Mouse (Mus musculus) forebrain, embryonic 16.5 days (tissue): ENCODE results near the gene Grm8. TPM values are rescaled to one million over a fixed set of nuclear protein-coding genes. Genes with fewer than 3 reads are reported as not detected.

Source experiments
- ATAC-seq: fragments of 200-750 bp; cut with Nextera tagmentation; 2 replicates; pipeline ENCODE4 v1.8.0; 2017; ENCODE audit warnings: mild to moderate bottlenecking, moderate library complexity
- H3K27ac ChIP-seq: fragments of 300-500 bp; sonication (generic); 2 replicates; pipeline ENCODE4 v1.5.1; 2014; ENCODE audit warnings: low read length, control low read depth
- H3K27me3 ChIP-seq: fragments of 300-500 bp; sonication (generic); replicated peaks from 2 replicates; pipeline ENCODE4 v1.6.1; 2014; ENCODE audit warnings: low read length; ENCODE audit not compliant: control insufficient read depth, insufficient read depth
- H3K36me3 ChIP-seq: fragments of 300-500 bp; sonication (generic); 2 replicates; pipeline ENCODE4 v1.6.1; 2014; ENCODE audit not compliant: control insufficient read depth, insufficient read depth
- H3K4me1 ChIP-seq: fragments of 300-500 bp; sonication (generic); replicated peaks from 2 replicates; pipeline ENCODE4 v1.6.1; 2014; ENCODE audit warnings: low read length; ENCODE audit not compliant: control insufficient read depth, insufficient read depth
- H3K4me2 ChIP-seq: fragments of 300-500 bp; sonication (generic); 2 replicates; pipeline ENCODE4 v1.6.1; 2014; ENCODE audit warnings: mild to moderate bottlenecking, low read length, control low read depth
- H3K4me3 ChIP-seq: fragments of 300-500 bp; sonication (generic); replicated peaks from 2 replicates; pipeline ENCODE4 v1.5.1; 2014; ENCODE audit warnings: mild to moderate bottlenecking, low read length, control low read depth
- H3K9ac ChIP-seq: fragments of 300-500 bp; sonication (generic); replicated peaks from 2 replicates; pipeline ENCODE4 v1.6.1; 2014; ENCODE audit warnings: low read depth, low read length, control low read depth
- H3K9me3 ChIP-seq: fragments of 300-500 bp; sonication (generic); 2 replicates; pipeline ENCODE4 v1.6.1; 2016; ENCODE audit warnings: low read length; ENCODE audit not compliant: control insufficient read depth
- WGBS: fragments of 180-500 bp; shearing (Covaris S2); extraction: QIAGEN DNeasy Blood & Tissue Kit; methylation state at CpG from one replicate; pipeline ENCODE4 v1.1.7; 2014; 5-methylcytosine and 5-hydroxymethylcytosine counted together
- microRNA counts: library from miRNA; unstranded; fragments of <30 nt; microRNA quantifications from one replicate; lab custom pipeline; 2016
- microRNA-seq: library from miRNA; unstranded; fragments of <30 nt; microRNA quantifications from one replicate; pipeline ENCODE4, GENCODE M21; 2017
- polyA plus RNA-seq: library from polyadenylated mRNA; unstranded; fragments of >200 nt; fragmentation: Nextera tagmentation; extraction: Ambion mirVana; gene quantifications from 2 replicates; pipeline ENCODE4 v1.2.1, GENCODE M21; 2015

Grm8 gene
- polyA plus RNA-seq, 1 experiment from 2014 or later, result 7.1 TPM

GRCm38 (mm10) chr6:27314273-27315009 lies 820.5 kb downstream of the Grm8 start:
- Histone ChIP-seq H3K4me1 (no peaks in the 10 kb centered on the region), H3K4me2 (no peak overlapping the region), H3K27ac (no peak overlapping the region), H3K9me3 (no peaks in the 10 kb centered on the region), H3K27me3 (no peaks in the 10 kb centered on the region), H3K4me3 (no peak overlapping the region), H3K36me3 (no peaks in the 10 kb centered on the region), H3K9ac (no peak overlapping the region)
- WGBS, result 84% methylated on average over 5 of the region's 5 CpGs
- no peak for ATAC-seq

DNA sequence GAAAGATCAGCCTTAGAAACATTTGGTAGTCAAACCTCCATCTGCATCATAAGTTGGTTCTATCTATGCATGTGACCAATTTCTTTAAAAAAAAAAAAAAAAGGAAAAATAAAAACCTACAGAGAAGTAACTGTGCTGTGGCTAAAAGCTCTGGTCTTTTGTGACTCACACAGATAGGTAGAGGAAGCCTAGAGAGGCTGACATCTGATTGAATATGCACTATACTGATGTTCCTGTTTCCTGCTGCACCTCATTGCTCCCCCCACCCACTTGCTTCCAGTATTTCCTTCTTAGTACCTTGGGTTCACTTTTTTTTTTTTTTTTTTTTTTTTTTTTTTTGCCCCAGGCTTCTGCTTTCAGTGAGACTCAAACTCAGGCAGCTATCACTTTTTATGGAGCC lies 824.6 kb downstream of the Grm8 start:
- ATAC-seq, result no peak
- Histone ChIP-seq H3K4me3 (no peak overlapping the region), H3K9ac (no peak overlapping the region), H3K36me3 (no peaks in the 10 kb centered on the region), H3K4me2 (no peak overlapping the region), H3K4me1 (no peaks in the 10 kb centered on the region), H3K27ac (no peak overlapping the region), H3K9me3 (no peaks in the 10 kb centered on the region), H3K27me3 (no peaks in the 10 kb centered on the region)

GRCm38 (mm10) chr6:27305351-27305750 lies 829.6 kb downstream of the Grm8 start:
- no peak for ATAC-seq
- H3K27me3 ChIP-seq, result no peaks in the 10 kb centered on the region
- H3K4me1 ChIP-seq, result no peaks in the 10 kb centered on the region
- no peaks in the 10 kb centered on the region for H3K9me3 ChIP-seq
- no peak overlapping the region for H3K4me2 ChIP-seq
- no peaks in the 10 kb centered on the region for H3K36me3 ChIP-seq
- no peak overlapping the region for H3K4me3 ChIP-seq
- H3K27ac ChIP-seq, result no peak overlapping the region
- 60% methylated on average over 2 of the region's 2 CpGs for WGBS
- no peak overlapping the region for H3K9ac ChIP-seq

- no peaks in the 10 kb centered on the region for H3K27me3 ChIP-seq
- H3K4me1 ChIP-seq, result no peaks in the 10 kb centered on the region
- H3K4me3 ChIP-seq, result no peak overlapping the region
- no peaks in the 10 kb centered on the region for H3K36me3 ChIP-seq
- ATAC-seq, result no peak
- no peak overlapping the region for H3K4me2 ChIP-seq
- no peak overlapping the region for H3K9ac ChIP-seq
- H3K27ac ChIP-seq, result no peak overlapping the region
- H3K9me3 ChIP-seq, result no peaks in the 10 kb centered on the region
These were observed 870.0 kb downstream of the Grm8 start for GRCm38 (mm10) chr6:27264972-27265371.

DNA sequence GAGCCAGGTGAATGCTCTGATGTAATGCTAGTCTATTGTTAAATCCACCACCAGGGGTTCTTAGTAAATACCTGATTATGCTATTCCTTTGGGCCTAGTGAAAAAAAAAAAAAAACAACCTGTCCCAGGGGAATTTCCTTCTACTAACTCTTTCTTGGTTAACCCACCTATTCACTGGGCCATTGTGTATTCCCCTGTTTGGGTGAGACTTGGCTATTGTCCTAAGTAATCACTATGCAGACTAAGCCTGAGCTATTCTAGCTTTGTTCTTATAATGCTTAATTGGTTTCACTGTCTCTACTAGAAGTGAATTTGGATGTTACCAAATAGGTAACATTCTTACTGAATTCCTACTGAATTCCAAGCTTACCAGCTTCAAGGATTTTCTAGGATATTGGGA lies 872.4 kb downstream of the Grm8 start:
- Histone ChIP-seq H3K9ac (no peak overlapping the region), H3K27me3 (no peaks in the 10 kb centered on the region), H3K4me2 (no peak overlapping the region), H3K4me1 (no peaks in the 10 kb centered on the region), H3K36me3 (no peaks in the 10 kb centered on the region), H3K27ac (no peak overlapping the region), H3K4me3 (no peak overlapping the region), H3K9me3 (no peaks in the 10 kb centered on the region)
- no peak for ATAC-seq

DNA sequence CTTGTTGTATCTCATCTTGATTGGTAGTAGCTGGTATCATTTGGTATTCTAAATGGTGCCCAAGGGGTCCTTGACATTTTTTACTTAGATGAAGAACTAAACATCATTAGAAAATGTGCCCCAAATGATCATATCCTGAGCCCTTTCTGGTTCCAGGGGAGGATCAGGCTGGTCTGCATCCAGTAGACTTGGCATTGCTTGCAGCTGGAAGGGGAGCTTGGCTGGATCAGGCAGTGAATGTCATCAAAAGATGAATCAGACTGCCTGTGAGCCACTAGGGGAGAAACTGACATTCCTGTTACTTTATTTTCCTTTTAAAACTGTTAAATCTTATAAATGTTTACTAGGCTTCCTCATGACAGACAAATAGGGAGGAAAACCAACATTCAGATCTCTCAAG lies 894.6 kb downstream of the Grm8 start:
- no peak overlapping the region for H3K9ac ChIP-seq
- no peak overlapping the region for H3K27ac ChIP-seq
- H3K27me3 ChIP-seq, result no peaks in the 10 kb centered on the region
- H3K9me3 ChIP-seq, result no peaks in the 10 kb centered on the region
- no peaks in the 10 kb centered on the region for H3K4me1 ChIP-seq
- H3K4me2 ChIP-seq, result no peak overlapping the region
- no peak overlapping the region for H3K4me3 ChIP-seq
- H3K36me3 ChIP-seq, result no peaks in the 10 kb centered on the region
- ATAC-seq, result no peak

- no peaks in the 10 kb centered on the region for H3K27me3 ChIP-seq
- H3K4me1 ChIP-seq, result no peaks in the 10 kb centered on the region
- H3K27ac ChIP-seq, result no peak overlapping the region
- H3K9me3 ChIP-seq, result no peaks in the 10 kb centered on the region
- H3K9ac ChIP-seq, result no peak overlapping the region
- no peak for ATAC-seq
- WGBS, result 65% methylated on average over 2 of the region's 2 CpGs
- H3K4me3 ChIP-seq, result no peak overlapping the region
- H3K36me3 ChIP-seq, result no peaks in the 10 kb centered on the region
- no peak overlapping the region for H3K4me2 ChIP-seq
These were observed 895.0 kb downstream of the Grm8 start for GRCm38 (mm10) chr6:27239968-27240367.

MicroRNAs encoded within 50 kb of the gene (microRNA counts, 519-probe panel; counts per million panel counts)
- 2,454 counts per million, percentile 59 among the panel's probes with 10 or more counts for microRNA mmu-miR-592 (lab: Ali Mortazavi, UCI)

Small RNAs within 50 kb of the gene (microRNA-seq; reads per million reads assigned to microRNA genes)
- gene Mir592, result 86.3 reads per million, percentile 53 among the genes with 10 or more reads in this experiment
